Mouse (Mus musculus): ENCODE data around the gene Nckipsd. TPM values are rescaled to one million over a fixed set of nuclear protein-coding genes. Genes with fewer than 3 reads are reported as not detected.

The Nckipsd gene
- total and polyA plus RNA-seq, 3 experiments: 4.1 to 5.6 (median 4.7) TPM

DNA sequence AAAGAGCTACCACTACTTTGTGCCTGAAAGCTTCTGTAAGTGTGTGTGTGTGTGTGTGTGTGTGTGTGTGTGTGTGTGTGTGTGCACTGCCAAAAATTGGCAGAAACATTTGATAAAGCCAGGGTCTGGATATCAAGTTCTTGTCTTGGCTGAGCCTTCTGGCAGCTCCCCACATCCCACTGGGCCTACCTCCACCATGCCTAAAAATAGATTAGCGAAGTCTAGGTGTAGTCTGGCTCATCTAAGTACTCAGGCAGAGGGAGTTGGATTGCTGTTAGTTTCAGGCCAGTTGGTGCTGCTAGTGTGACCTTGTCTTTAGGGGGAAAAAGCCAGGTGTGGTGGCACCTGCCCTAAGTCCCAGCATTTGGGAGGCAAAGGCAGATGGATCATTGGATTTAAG is 1.3 kb upstream of the Nckipsd start:
- ATAC-seq (ENCODE audit: extremely low read depth, insufficient number of reproducible peaks, low FRiP score, poor library complexity, severe bottlenecking): no peak
- H3K9me3 ChIP-seq (replicated peaks): no peaks in the 10 kb centered on the region
- DNase-seq (ENCODE audit: low spot score): no peak
- H3K4me3 ChIP-seq (ENCODE audit: low read depth, low read length): no peak overlapping the region
- no peaks in the 10 kb centered on the region for H3K27me3 ChIP-seq (ENCODE audit: insufficient read depth, low read length)
- H3K4me1 ChIP-seq (ENCODE audit: insufficient read depth, low read depth, low read length): peaks cover 47% of the 10 kb centered on the region
- peaks cover 82% of the 10 kb centered on the region for H3K36me3 ChIP-seq (replicated peaks)
- TF ChIP-seq CTCF (IDR thresholded peaks at IDR 0.05; ENCODE audit: low read depth, low read length) (no peak), GATA1 (IDR thresholded peaks at IDR 0.05; ENCODE audit: borderline replicate concordance, low read length) (no peak), TAL1 (conservative IDR thresholded peaks at IDR 0.05; ENCODE audit: low read depth, low read length) (no peak), GATA2 (IDR thresholded peaks at IDR 0.05; ENCODE audit: borderline replicate concordance, low read depth, low read length) (no peak), POLR2AphosphoS5 (IDR thresholded peaks at IDR 0.05; ENCODE audit: insufficient replicate concordance, low read depth, low read length) (no peak)

DNA sequence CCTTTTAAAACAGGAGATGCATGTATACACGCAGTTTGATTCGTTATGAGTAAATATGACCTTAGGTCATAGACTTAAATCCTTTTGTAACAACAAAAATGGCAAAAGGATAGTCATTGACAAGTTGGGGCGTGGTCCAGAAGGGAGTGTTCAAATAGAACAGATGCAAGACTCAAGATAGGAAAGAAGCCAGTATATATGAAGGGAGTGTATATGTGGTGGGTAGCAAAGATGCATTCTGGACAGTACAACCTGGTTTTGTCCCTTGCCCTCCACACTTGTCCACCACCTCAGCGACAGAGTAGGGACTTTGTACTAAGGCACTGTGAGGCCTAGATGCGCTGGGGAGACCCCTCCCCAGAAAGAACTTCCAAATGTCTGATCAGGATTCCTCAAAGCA is 494 bp upstream of the Nckipsd start:
- peak overlapping the region; percentile 96; the same call in 1 of the 2 replicates for H3K4me3 ChIP-seq (ENCODE audit: low read depth, low read length)
- no peak for DNase-seq (ENCODE audit: low spot score)

DNA sequence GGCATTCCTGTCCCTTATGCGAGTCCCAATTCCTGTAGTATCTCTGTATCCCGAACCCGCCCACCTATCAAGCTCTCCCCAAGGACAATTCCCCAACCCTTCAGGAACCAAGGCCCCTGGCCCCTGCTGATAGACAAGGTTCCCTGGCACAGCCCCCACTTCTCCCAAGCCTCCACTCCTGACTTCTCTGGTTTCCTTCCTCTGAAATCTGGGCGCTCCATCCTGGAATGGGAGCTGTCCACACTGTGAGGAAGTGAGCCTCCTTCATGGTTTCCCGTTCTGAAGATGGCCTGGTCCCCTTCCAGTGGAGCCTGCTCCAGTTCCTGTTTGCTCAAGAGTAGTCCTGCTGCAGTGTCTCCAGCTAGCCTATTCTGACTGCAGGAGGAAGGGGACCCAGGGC is 1.0 kb downstream of the Nckipsd start:
- no peak for DNase-seq (ENCODE audit: low spot score)
- no peaks in the 10 kb centered on the region for H3K9me3 ChIP-seq (replicated peaks)
- no peak for ATAC-seq (ENCODE audit: extremely low read depth, insufficient number of reproducible peaks, low FRiP score, poor library complexity, severe bottlenecking)
- no peak for TF ChIP-seq GATA2 (IDR thresholded peaks at IDR 0.05; ENCODE audit: borderline replicate concordance, low read depth, low read length)
- TF ChIP-seq POLR2AphosphoS5 (IDR thresholded peaks at IDR 0.05; ENCODE audit: insufficient replicate concordance, low read depth, low read length): no peak
- TF ChIP-seq GATA1 (IDR thresholded peaks at IDR 0.05; ENCODE audit: borderline replicate concordance, low read length): no peak
- no peak for TF ChIP-seq CTCF (IDR thresholded peaks at IDR 0.05; ENCODE audit: low read depth, low read length)
- TF ChIP-seq TAL1 (conservative IDR thresholded peaks at IDR 0.05; ENCODE audit: low read depth, low read length): no peak
- H3K27me3 ChIP-seq (ENCODE audit: insufficient read depth, low read length): no peaks in the 10 kb centered on the region
- H3K4me1 ChIP-seq (ENCODE audit: insufficient read depth, low read depth, low read length): peaks cover 46% of the 10 kb centered on the region
- H3K4me3 ChIP-seq (ENCODE audit: low read depth, low read length): peak overlapping the region; percentile 96; the same call in 1 of the 2 replicates
- peaks cover 86% of the 10 kb centered on the region for H3K36me3 ChIP-seq (replicated peaks)

More for the DNA sequence above, 494 bp upstream of the Nckipsd start:
- TF ChIP-seq TAL1 (conservative IDR thresholded peaks at IDR 0.05; ENCODE audit: low read depth, low read length) (no peak), CTCF (IDR thresholded peaks at IDR 0.05; ENCODE audit: low read depth, low read length) (no peak), POLR2AphosphoS5 (IDR thresholded peaks at IDR 0.05; ENCODE audit: insufficient replicate concordance, low read depth, low read length) (no peak)
- H3K4me1 ChIP-seq (ENCODE audit: insufficient read depth, low read depth, low read length): peaks cover 46% of the 10 kb centered on the region
- H3K27me3 ChIP-seq (ENCODE audit: insufficient read depth, low read length): no peaks in the 10 kb centered on the region
- H3K9me3 ChIP-seq (replicated peaks): no peaks in the 10 kb centered on the region
- peaks cover 83% of the 10 kb centered on the region for H3K36me3 ChIP-seq (replicated peaks)
- ATAC-seq (ENCODE audit: extremely low read depth, insufficient number of reproducible peaks, low FRiP score, poor library complexity, severe bottlenecking): no peak

DNA sequence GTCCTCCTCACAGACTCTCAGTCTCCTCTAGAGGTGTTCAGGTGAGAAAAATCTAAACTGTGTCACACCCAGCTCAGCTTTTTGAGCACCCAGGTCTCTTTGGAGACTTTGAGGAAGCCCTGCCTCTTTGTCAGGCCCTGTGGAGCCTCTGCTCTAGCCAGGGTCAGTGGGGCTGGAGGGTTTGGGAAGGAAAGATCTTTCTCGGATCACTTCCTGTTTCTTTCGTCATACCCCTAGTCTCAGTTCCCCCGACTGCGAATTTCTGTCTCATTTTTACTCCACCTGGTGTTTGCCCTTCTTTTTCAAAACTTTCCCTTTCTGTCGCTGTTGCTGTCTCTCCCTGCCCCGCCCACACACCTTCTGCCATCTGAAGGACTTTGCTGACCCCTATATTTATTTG is 1.6 kb downstream of the Nckipsd start:
- Histone ChIP-seq H3K36me3 (replicated peaks) (peaks cover 86% of the 10 kb centered on the region), H3K4me1 (ENCODE audit: insufficient read depth, low read depth, low read length) (peaks cover 43% of the 10 kb centered on the region), H3K27me3 (ENCODE audit: insufficient read depth, low read length) (no peaks in the 10 kb centered on the region), H3K9me3 (replicated peaks) (no peaks in the 10 kb centered on the region), H3K4me3 (ENCODE audit: low read depth, low read length) (no peak overlapping the region)
- TF ChIP-seq POLR2AphosphoS5 (IDR thresholded peaks at IDR 0.05; ENCODE audit: insufficient replicate concordance, low read depth, low read length): no peak
- no peak for TF ChIP-seq GATA2 (IDR thresholded peaks at IDR 0.05; ENCODE audit: borderline replicate concordance, low read depth, low read length)
- TF ChIP-seq CTCF (IDR thresholded peaks at IDR 0.05; ENCODE audit: low read depth, low read length): no peak
- no peak for TF ChIP-seq TAL1 (conservative IDR thresholded peaks at IDR 0.05; ENCODE audit: low read depth, low read length)
- TF ChIP-seq GATA1 (IDR thresholded peaks at IDR 0.05; ENCODE audit: borderline replicate concordance, low read length): no peak
- ATAC-seq (ENCODE audit: extremely low read depth, insufficient number of reproducible peaks, low FRiP score, poor library complexity, severe bottlenecking): no peak
- DNase-seq (ENCODE audit: low spot score): no peak

DNA sequence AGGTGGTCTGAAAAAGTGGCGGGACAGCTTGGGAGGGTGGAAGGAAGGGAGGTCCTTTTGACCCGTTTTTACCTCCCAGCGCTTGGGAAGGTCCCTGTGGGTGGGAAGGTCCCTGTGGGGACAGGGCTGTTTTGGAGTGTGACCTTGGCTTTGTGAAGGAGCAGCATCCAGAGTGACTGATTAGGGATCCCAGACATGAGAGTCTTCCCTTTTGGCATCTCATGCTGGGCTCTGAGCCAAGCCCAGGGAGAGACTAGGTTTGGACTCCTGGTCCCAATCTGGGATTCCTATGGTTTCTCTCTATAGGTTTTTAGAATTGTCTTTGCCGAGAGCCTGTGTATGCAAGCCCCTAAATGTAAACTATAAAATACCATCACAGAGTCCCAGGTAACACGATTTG is 2.3 kb downstream of the Nckipsd start:
- DNase-seq (ENCODE audit: low spot score): no peak
- Histone ChIP-seq H3K36me3 (replicated peaks) (peaks cover 86% of the 10 kb centered on the region), H3K9me3 (replicated peaks) (no peaks in the 10 kb centered on the region), H3K4me1 (ENCODE audit: insufficient read depth, low read depth, low read length) (peaks cover 39% of the 10 kb centered on the region), H3K4me3 (ENCODE audit: low read depth, low read length) (no peak overlapping the region), H3K27me3 (ENCODE audit: insufficient read depth, low read length) (no peaks in the 10 kb centered on the region)
- TF ChIP-seq TAL1 (conservative IDR thresholded peaks at IDR 0.05; ENCODE audit: low read depth, low read length) (no peak), POLR2AphosphoS5 (IDR thresholded peaks at IDR 0.05; ENCODE audit: insufficient replicate concordance, low read depth, low read length) (no peak), GATA1 (IDR thresholded peaks at IDR 0.05; ENCODE audit: borderline replicate concordance, low read length) (no peak), GATA2 (IDR thresholded peaks at IDR 0.05; ENCODE audit: borderline replicate concordance, low read depth, low read length) (no peak), CTCF (IDR thresholded peaks at IDR 0.05; ENCODE audit: low read depth, low read length) (no peak)
- ATAC-seq (ENCODE audit: extremely low read depth, insufficient number of reproducible peaks, low FRiP score, poor library complexity, severe bottlenecking): no peak

DNA sequence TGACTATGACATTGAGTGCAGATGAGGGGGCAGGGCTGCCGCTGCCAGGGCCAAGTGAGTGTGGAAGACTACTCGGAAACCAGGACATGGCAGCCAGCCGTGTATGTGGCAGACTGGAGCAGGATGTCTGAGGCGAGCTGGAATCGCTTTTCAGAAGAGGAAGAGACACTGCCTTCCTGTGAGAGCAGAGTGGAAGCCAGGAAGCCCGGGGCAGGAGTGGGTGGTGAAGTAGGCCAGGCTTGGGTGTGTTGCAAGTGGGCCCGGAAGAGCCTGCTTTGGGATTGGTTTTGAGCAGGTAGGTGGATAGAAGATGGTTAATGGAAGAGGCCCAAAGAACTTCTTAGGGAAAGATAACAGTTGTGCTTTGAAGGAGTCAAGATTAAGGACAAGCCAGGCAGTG is 7.4 kb downstream of the Nckipsd start:
- peaks cover under 1% of the 10 kb centered on the region for H3K4me1 ChIP-seq (ENCODE audit: insufficient read depth, low read depth, low read length)
- DNase-seq (ENCODE audit: low spot score): no peak
- TF ChIP-seq GATA2 (IDR thresholded peaks at IDR 0.05; ENCODE audit: borderline replicate concordance, low read depth, low read length) (no peak), CTCF (IDR thresholded peaks at IDR 0.05; ENCODE audit: low read depth, low read length) (no peak), GATA1 (IDR thresholded peaks at IDR 0.05; ENCODE audit: borderline replicate concordance, low read length) (no peak), POLR2AphosphoS5 (IDR thresholded peaks at IDR 0.05; ENCODE audit: insufficient replicate concordance, low read depth, low read length) (no peak), TAL1 (conservative IDR thresholded peaks at IDR 0.05; ENCODE audit: low read depth, low read length) (no peak)
- H3K36me3 ChIP-seq (replicated peaks): peaks cover 84% of the 10 kb centered on the region
- ATAC-seq (ENCODE audit: extremely low read depth, insufficient number of reproducible peaks, low FRiP score, poor library complexity, severe bottlenecking): no peak
- H3K4me3 ChIP-seq (ENCODE audit: low read depth, low read length): no peak overlapping the region
- no peaks in the 10 kb centered on the region for H3K9me3 ChIP-seq (replicated peaks)
- no peaks in the 10 kb centered on the region for H3K27me3 ChIP-seq (ENCODE audit: insufficient read depth, low read length)

Measured in G1E (cell line).